Mouse (Mus musculus) midbrain, postnatal 0 days (tissue): Measurements from ENCODE around the gene Gm20388. TPM values are rescaled to one million over a fixed set of nuclear protein-coding genes. Genes with fewer than 3 reads are reported as not detected.
A peak's percentile ranks its signal among the peaks of the same experiment; 100 is the strongest.
"Not testable (repeated sequence)": the region's sequence is repeated elsewhere in the genome, so short reads cannot be mapped to it uniquely, and the experiment has no call there.

ENCODE experiments used
- ATAC-seq: fragments of 200-750 bp; cut with Nextera tagmentation; 2 replicates; pipeline ENCODE4 v1.8.0; 2017; ENCODE audit warnings: moderate number of reproducible peaks, mild to moderate bottlenecking, moderate TSS enrichment, moderate library complexity; ENCODE audit not compliant: low FRiP score
- DNase-seq: peaks from one replicate; pipeline ENCODE4 v3.0.0-alpha.2; 2015; ENCODE audit warnings: low spot score
- H3K27ac ChIP-seq: fragments of 300-500 bp; sonication (generic); 2 replicates; pipeline ENCODE4 v1.5.1; 2014; ENCODE audit warnings: low read depth, mild to moderate bottlenecking, low read length, mixed read lengths
- H3K27me3 ChIP-seq: fragments of 300-500 bp; sonication (generic); 2 replicates; pipeline ENCODE4 v1.6.1; 2014; ENCODE audit warnings: low read length, control low read depth, mixed read lengths; ENCODE audit not compliant: insufficient read depth
- H3K36me3 ChIP-seq: fragments of 300-500 bp; sonication (generic); 2 replicates; pipeline ENCODE4 v1.6.1; 2014; ENCODE audit warnings: low read length, control low read depth, mixed read lengths; ENCODE audit not compliant: insufficient read depth
- H3K4me1 ChIP-seq: fragments of 300-500 bp; sonication (generic); 2 replicates; pipeline ENCODE4 v1.6.1; 2014; ENCODE audit warnings: mild to moderate bottlenecking, control low read depth, antibody characterized with exemption, low read length, mixed read lengths; ENCODE audit not compliant: insufficient read depth
- H3K4me2 ChIP-seq: fragments of 300-500 bp; sonication (generic); 2 replicates; pipeline ENCODE4 v1.6.1; 2014; ENCODE audit warnings: low read depth, mild to moderate bottlenecking, low read length, mixed read lengths; ENCODE audit not compliant: poor library complexity, severe bottlenecking
- H3K4me3 ChIP-seq: fragments of 300-500 bp; sonication (generic); 2 replicates; pipeline ENCODE4 v1.5.1; 2014; ENCODE audit warnings: low read depth, mild to moderate bottlenecking, low read length, moderate library complexity
- H3K9ac ChIP-seq: fragments of 300-500 bp; sonication (generic); replicated peaks from 2 replicates; pipeline ENCODE4 v1.6.1; 2014; ENCODE audit warnings: mild to moderate bottlenecking, low read length, moderate library complexity, mixed read lengths; ENCODE audit not compliant: poor library complexity, severe bottlenecking
- H3K9me3 ChIP-seq: fragments of 300-500 bp; sonication (generic); 2 replicates; pipeline ENCODE4 v1.6.1; 2016; ENCODE audit warnings: low read length, control low read depth
- CTCF ChIP-seq: IDR thresholded peaks from 2 replicates; pipeline ENCODE4 v1.5.1; 2016; ENCODE audit warnings: antibody characterized with exemption, mild to moderate bottlenecking
- WGBS: fragments of 180-500 bp; shearing (Covaris S2); extraction: QIAGEN DNeasy Blood & Tissue Kit; methylation state at CpG from one replicate; pipeline ENCODE4 v1.1.7; 2014; 5-methylcytosine and 5-hydroxymethylcytosine counted together
- polyA plus RNA-seq: library from polyadenylated mRNA; unstranded; fragments of >200 nt; fragmentation: Nextera tagmentation; extraction: Ambion mirVana; gene quantifications from 2 replicates; pipeline ENCODE4 v1.2.1, GENCODE M21; 2015
- total RNA-seq: library from RNA; depleted of rRNA; stranded (reverse); fragments of >200 nt; gene quantifications from 2 replicates; pipeline ENCODE4 v1.2.3, GENCODE M21; 2014

Gene Gm20388
- total and polyA plus RNA-seq, 2 experiments from 2014 or later = 74.2 TPM; not detected in 1

DNA sequence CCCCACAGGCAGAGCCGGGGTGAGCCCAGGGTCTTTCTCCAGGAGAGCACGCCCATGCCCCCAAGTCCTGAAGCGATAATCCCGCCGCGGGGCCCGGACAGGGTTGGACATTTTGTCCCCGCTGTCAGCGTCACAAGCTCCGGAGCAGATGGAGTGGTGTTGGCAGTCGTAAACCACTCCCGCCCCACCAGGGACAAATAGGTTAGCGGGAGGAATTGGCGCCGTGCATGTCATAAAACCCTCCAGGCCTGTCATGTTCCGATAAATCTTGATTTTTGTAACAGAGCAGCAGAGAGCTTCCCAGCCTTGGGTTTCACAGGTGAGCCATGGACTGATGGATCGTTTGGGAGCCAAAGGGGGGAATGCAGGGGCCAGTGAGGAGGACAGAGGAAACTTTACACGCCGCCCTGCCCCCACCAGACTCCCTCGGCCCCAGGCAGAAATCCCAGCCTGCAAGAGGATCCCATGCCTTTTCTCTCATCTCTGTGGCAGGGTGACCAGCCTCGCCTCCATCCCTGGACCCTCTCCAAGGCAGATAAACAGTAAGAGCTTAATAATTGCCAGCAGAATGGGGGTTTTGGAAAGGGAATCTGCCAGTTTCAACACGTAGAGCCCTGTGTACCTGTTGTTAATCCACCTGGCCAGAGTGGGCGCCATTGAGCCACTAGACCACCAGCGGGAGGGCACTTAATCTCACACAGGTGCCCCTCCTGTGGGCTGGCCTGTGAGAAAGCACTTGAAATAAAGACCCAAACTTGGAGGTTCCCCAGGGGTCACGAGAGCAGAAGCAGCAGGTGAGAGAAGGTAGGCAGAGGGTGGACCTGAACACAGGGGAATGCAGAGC, 1400.6 kb downstream of the Gm20388 start:
- Histone ChIP-seq H3K27ac (no peak overlapping the region), H3K4me2 (peak overlapping the region; percentile 26; the same call in 1 of the 2 replicates), H3K4me1 (no peaks in the 10 kb centered on the region), H3K9me3 (no peaks in the 10 kb centered on the region), H3K9ac (no peak overlapping the region), H3K36me3 (no peaks in the 10 kb centered on the region), H3K27me3 (no peaks in the 10 kb centered on the region), H3K4me3 (no peak overlapping the region)
- ATAC-seq (no peak), DNase-seq (peak; percentile 21)
- peak; percentile 47 for TF ChIP-seq CTCF
- 29% methylated on average over 25 of the region's 25 CpGs for WGBS

- peak; percentile 28; the same call in 1 of the 2 replicates for TF ChIP-seq CTCF
- Histone ChIP-seq H3K36me3 (no peaks in the 10 kb centered on the region), H3K9me3 (no peaks in the 10 kb centered on the region), H3K9ac (no peak overlapping the region), H3K27me3 (no peaks in the 10 kb centered on the region), H3K4me1 (no peaks in the 10 kb centered on the region), H3K4me3 (no peak overlapping the region), H3K27ac (no peak overlapping the region), H3K4me2 (no peak overlapping the region)
- no peak for ATAC-seq
- WGBS = 67% methylated on average over 6 of the region's 6 CpGs
- DNase-seq = no peak
These were observed 1402.8 kb downstream of the Gm20388 start for GRCm38 (mm10) chr8:121313458-121313857.

DNA sequence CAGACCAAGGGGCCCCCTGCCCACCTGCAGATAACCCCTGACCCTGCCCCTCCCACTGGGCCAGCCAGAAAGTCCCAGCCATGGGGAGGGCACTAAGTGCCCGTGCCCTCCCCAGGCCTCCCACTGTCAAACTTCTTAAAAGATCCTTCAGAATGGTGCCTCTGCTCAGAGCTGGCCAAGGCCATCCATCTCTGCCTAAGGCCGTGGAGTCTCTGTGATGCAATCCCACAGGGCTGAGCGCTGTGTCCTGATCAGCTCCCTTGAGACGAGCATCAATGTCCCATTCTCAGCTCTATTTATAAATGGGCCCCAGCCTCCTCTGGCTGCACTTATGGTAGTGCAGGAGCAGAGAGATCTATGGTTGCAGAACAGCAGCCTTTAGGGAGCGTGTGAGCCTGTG, 1403.4 kb downstream of the Gm20388 start:
- DNase-seq (no peak), ATAC-seq (no peak)
- H3K4me3 ChIP-seq = no peak overlapping the region
- no peak overlapping the region for H3K4me2 ChIP-seq
- H3K36me3 ChIP-seq = no peaks in the 10 kb centered on the region
- no peak overlapping the region for H3K9ac ChIP-seq
- H3K4me1 ChIP-seq = no peaks in the 10 kb centered on the region
- no peak for TF ChIP-seq CTCF
- WGBS = 72% methylated on average over 5 of the region's 5 CpGs
- H3K27ac ChIP-seq = no peak overlapping the region
- H3K9me3 ChIP-seq = no peaks in the 10 kb centered on the region
- no peaks in the 10 kb centered on the region for H3K27me3 ChIP-seq

DNA sequence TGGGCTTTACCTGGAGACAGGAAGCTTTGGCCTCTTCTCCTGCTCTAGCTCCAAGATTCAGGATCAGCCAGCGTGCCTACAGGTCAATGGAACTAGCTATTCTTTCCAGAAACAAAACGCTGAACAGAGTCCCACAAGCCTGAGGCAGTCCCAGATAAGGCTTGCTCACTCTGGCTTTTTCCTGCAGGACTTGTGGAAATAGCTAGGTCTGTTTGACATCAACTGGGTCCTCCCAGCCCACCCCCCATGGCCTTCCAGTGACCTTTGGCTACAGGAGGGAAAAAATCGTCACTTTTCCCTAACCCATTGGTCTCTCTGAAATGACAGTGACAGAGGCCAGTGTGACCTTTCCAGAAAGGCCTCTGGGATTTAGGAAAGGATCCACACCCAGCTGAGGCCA, 1404.9 kb downstream of the Gm20388 start:
- DNase-seq (no peak), ATAC-seq (no peak)
- H3K27me3 ChIP-seq = no peaks in the 10 kb centered on the region
- H3K4me2 ChIP-seq = no peak overlapping the region
- H3K27ac ChIP-seq = no peak overlapping the region
- H3K4me3 ChIP-seq = no peak overlapping the region
- no peak for TF ChIP-seq CTCF
- no peaks in the 10 kb centered on the region for H3K9me3 ChIP-seq
- 73% methylated on average over 3 of the region's 3 CpGs for WGBS
- H3K4me1 ChIP-seq = no peaks in the 10 kb centered on the region
- no peak overlapping the region for H3K9ac ChIP-seq
- no peaks in the 10 kb centered on the region for H3K36me3 ChIP-seq

DNA sequence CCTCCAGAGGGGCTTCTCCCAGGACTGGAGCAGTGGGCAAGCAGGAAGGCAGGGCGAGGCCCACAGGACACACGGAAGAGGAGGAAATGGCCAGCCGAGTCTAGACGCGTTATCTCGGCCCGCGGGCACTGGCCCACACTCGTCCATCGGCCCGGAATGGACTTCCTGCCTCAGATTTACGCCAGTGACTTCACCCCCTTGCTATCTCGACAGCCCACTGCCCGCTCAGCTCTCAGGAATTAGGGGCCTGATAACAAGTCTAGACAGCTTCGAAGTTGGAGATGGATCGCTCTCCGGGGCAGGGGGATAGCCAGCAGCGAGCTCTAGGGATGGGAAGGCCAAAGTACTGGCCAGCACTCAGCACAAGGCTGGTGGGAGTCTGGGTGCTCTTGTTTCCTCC, 1405.4 kb downstream of the Gm20388 start:
- Histone ChIP-seq H3K9me3 (no peaks in the 10 kb centered on the region), H3K27ac (no peak overlapping the region), H3K4me2 (no peak overlapping the region), H3K9ac (no peak overlapping the region), H3K36me3 (no peaks in the 10 kb centered on the region), H3K4me3 (no peak overlapping the region), H3K4me1 (no peaks in the 10 kb centered on the region), H3K27me3 (no peaks in the 10 kb centered on the region)
- no peak for TF ChIP-seq CTCF
- 82% methylated on average over 18 of the region's 18 CpGs for WGBS
- ATAC-seq = no peak
- no peak for DNase-seq

DNA sequence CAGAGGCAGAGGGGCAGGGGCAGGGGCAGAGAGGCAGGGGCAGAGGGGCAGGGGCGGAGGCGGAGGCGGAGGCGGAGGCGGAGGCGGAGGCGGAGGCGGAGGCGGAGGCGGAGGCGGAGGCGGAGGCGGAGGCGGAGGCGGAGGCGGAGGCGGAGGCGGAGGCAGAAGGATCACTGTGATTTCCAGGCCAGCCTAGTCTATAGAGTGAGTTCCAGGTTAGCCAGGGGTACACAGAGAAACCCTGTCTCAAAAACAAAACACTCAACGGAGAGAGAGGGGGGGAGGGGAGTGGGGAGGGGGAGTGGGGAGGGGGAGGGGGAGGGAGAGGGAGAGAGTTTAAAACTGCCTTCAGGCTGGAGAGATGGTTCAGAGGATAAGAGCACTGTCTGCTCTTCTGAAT, 1408.1 kb downstream of the Gm20388 start:
- H3K9me3 ChIP-seq, H3K4me1 ChIP-seq, DNase-seq, H3K4me2 ChIP-seq, H3K9ac ChIP-seq, H3K4me3 ChIP-seq, ATAC-seq, H3K36me3 ChIP-seq, H3K27ac ChIP-seq, H3K27me3 ChIP-seq: not testable (repeated sequence)
- WGBS = 20% methylated on average over 1 of the region's 19 CpGs
